Mouse (Mus musculus) embryonic facial prominence, embryonic 14.5 days (tissue): ENCODE results near the gene Sufu. TPM values are rescaled to one million over a fixed set of nuclear protein-coding genes. Genes with fewer than 3 reads are reported as not detected.

Source experiments
- ATAC-seq: fragments of 200-750 bp; cut with Nextera tagmentation; 2 replicates; pipeline ENCODE4 v1.8.0; 2017; ENCODE audit warnings: low read depth, moderate number of reproducible peaks, moderate TSS enrichment
- DNase-seq: peaks from one replicate; pipeline ENCODE4 v3.0.0-alpha.2; 2015; ENCODE audit warnings: low spot score
- H3K27ac ChIP-seq: fragments of 300-500 bp; sonication (generic); replicated peaks from 2 replicates; pipeline ENCODE4 v1.5.1; 2014; ENCODE audit warnings: low read depth, mild to moderate bottlenecking, low read length, moderate library complexity
- H3K27me3 ChIP-seq: fragments of 300-500 bp; sonication (generic); replicated peaks from 2 replicates; pipeline ENCODE4 v1.6.1; 2014; ENCODE audit warnings: low read length; ENCODE audit not compliant: control insufficient read depth, insufficient read depth
- H3K36me3 ChIP-seq: fragments of 300-500 bp; sonication (generic); 2 replicates; pipeline ENCODE4 v1.6.1; 2014; ENCODE audit warnings: low read length, mixed read lengths; ENCODE audit not compliant: control insufficient read depth, insufficient read depth
- H3K4me1 ChIP-seq: fragments of 300-500 bp; sonication (generic); 2 replicates; pipeline ENCODE4 v1.6.1; 2014; ENCODE audit warnings: antibody characterized with exemption, low read length; ENCODE audit not compliant: control insufficient read depth, insufficient read depth
- H3K4me2 ChIP-seq: fragments of 300-500 bp; sonication (generic); 2 replicates; pipeline ENCODE4 v1.6.1; 2014; ENCODE audit warnings: low read depth, mild to moderate bottlenecking, low read length, moderate library complexity, mixed read lengths
- H3K4me3 ChIP-seq: fragments of 300-500 bp; sonication (generic); 2 replicates; pipeline ENCODE4 v1.5.1; 2014; ENCODE audit warnings: low read depth, mild to moderate bottlenecking, low read length
- H3K9ac ChIP-seq: fragments of 300-500 bp; sonication (generic); 2 replicates; pipeline ENCODE4 v1.6.1; 2014; ENCODE audit warnings: low read depth, mild to moderate bottlenecking, low read length, moderate library complexity, mixed read lengths
- H3K9me3 ChIP-seq: fragments of 300-500 bp; sonication (generic); 2 replicates; pipeline ENCODE4 v1.6.1; 2016; ENCODE audit warnings: low read length; ENCODE audit not compliant: control insufficient read depth
- WGBS: fragments of 180-500 bp; shearing (Covaris S2); extraction: QIAGEN DNeasy Blood & Tissue Kit; methylation state at CpG from one replicate; pipeline ENCODE4 v1.1.7; 2014; 5-methylcytosine and 5-hydroxymethylcytosine counted together
- polyA plus RNA-seq: library from polyadenylated mRNA; unstranded; fragments of >200 nt; fragmentation: Nextera tagmentation; extraction: Ambion mirVana; gene quantifications from 2 replicates; pipeline ENCODE4 v1.2.1, GENCODE M21; 2014

Sufu gene
- polyA plus RNA-seq, 1 experiment from 2014 or later, result 34.3 TPM

DNA sequence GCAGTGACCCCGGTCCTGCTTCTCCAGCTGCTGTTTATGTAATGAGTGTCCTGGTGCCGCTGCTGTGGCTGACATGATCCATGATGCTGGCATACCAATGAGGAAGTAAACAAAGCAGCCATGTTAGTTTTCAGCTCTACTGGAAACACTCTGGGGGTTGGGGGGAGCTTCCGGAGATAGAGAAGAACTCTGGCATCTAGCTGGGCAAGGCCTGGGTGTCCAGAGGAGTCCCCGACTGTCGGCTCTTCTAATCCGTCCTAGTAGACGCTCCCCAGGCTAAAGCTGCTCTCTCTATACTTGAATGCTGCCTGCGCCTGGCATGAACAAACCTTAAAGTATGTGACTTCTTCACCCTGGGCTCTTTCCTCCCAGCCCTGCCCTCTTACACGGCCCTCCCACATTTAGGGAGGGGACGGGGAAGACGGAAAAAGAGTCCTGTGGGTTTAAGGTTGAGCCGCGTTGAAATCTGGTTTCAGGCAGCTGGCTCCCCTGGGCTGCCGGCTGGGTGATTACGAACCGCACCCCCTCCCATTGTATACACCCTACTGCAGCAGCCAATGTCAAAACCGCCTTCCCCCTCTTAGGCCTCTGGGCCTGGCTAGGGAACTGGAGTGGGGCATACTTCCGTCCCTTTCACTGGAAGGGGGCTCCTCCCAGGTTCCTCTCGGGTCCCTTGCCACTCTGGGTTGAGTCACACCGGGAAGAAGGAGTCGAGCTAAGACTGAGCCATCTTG, 106.8 kb downstream of the Sufu start:
- peak; percentile 48 for ATAC-seq
- H3K27me3 ChIP-seq, result no peaks in the 10 kb centered on the region
- peaks cover 35% of the 10 kb centered on the region for H3K36me3 ChIP-seq
- H3K9ac ChIP-seq, result peak overlapping the region; percentile 81
- peak; percentile 95 for DNase-seq
- no peaks in the 10 kb centered on the region for H3K9me3 ChIP-seq
- peak overlapping the region; percentile 68 for H3K4me3 ChIP-seq
- peak overlapping the region; percentile 97 for H3K4me2 ChIP-seq
- peak overlapping the region; percentile 99 for H3K27ac ChIP-seq
- WGBS, result 1% methylated on average over 21 of the region's 21 CpGs
- H3K4me1 ChIP-seq, result peaks cover 37% of the 10 kb centered on the region

DNA sequence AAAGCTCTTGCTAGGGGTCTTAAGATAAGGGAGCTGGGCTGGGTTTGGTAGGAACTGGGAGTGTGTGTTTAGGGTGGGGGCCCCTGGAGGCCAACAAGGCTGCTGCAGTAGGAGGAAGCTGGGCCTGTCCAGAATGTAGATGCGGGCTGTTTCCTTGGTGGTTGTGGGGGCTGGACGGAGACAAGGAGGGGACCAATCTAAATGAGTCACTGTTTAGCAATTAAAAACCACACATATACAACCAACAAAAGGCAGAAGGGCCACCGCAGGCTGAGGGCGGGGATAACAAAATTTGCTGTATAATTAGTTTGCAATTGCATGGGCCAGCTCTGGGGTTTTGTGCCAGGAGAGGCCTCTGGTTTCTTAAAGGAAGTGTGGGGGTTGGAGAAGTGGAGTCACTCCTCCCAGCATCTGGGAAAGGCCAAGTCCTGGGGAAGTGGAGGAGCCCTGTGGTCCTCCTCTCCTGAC, 107.4 kb downstream of the Sufu start:
- peaks cover 37% of the 10 kb centered on the region for H3K4me1 ChIP-seq
- no peaks in the 10 kb centered on the region for H3K9me3 ChIP-seq
- no peaks in the 10 kb centered on the region for H3K27me3 ChIP-seq
- peak; percentile 86 for DNase-seq
- H3K4me3 ChIP-seq, result peak overlapping the region; percentile 68
- H3K4me2 ChIP-seq, result peak overlapping the region; percentile 97
- H3K9ac ChIP-seq, result peak overlapping the region; percentile 81
- WGBS, result 6% methylated on average over 4 of the region's 4 CpGs
- peaks cover 41% of the 10 kb centered on the region for H3K36me3 ChIP-seq
- H3K27ac ChIP-seq, result peak overlapping the region; percentile 99
- peak; percentile 1 for ATAC-seq

DNA sequence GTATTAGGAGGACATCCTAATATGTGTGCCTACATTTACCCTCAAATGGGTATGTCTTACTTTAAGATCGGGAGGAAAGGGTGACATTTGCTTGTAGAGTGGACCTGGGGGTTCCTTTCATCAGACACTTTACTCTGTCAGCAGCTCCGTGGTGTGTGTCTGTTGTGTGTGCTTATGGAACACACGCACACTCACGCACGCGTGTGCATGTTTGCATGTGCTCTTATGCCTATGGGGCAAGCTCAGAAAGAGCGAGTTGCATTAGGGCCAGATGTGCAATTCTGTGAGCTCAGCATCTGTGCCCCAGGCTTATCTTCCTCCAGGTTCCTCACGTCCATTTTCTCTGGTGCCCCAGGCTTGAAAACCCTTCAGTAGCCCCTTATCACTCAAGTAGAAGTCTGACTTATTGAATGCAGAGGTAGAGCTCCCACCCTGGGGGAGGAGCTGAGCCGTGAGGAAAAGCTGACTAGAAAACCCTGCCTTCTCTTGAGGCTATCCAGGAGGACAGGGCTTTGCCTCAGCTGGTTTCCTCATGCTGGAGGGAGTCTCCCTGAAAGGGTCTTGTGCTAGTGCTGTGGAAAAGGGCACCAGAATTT, 108.2 kb downstream of the Sufu start:
- peak overlapping the region; percentile 99 for H3K27ac ChIP-seq
- peaks cover 37% of the 10 kb centered on the region for H3K4me1 ChIP-seq
- peak overlapping the region; percentile 97 for H3K4me2 ChIP-seq
- peaks cover 48% of the 10 kb centered on the region for H3K36me3 ChIP-seq
- no peak for ATAC-seq
- no peaks in the 10 kb centered on the region for H3K27me3 ChIP-seq
- H3K4me3 ChIP-seq, result peak overlapping the region; percentile 68
- peak overlapping the region; percentile 81 for H3K9ac ChIP-seq
- 45% methylated on average over 9 of the region's 9 CpGs for WGBS
- DNase-seq, result no peak
- no peaks in the 10 kb centered on the region for H3K9me3 ChIP-seq

DNA sequence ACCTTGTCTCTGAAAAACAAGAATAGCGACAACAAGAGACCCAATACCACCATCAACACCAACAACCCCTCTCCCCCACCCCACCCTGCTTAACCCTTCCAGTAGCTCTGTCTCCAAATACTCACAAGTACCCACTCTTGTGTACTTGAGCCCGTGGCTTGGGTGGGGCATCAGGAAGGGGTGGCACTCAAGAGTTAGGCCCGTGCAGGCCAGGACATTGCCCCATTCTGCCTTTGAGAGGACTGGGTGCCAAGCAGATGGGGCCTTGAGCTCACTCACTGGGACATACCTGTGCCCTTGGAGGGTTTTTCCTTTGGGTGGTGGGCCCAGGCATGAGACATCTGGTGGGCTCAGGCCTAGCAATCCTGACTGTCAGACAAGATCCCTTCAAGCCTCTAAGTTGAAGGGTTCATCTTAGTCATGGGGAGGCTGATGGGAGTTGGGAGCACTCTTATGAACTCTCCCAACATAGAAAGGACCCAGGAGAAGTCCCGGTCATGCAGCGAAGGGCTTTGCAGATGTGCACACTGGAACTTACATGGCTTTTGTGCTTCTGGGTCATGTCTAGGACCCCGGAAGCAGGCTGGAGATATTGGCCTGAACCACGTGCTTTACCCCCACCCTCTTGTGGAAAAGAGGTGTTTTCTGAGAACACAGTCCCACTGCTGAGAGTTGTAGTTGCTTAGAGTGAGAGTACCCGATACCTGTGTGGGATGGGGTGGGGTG, 109.1 kb downstream of the Sufu start:
- Histone ChIP-seq H3K4me2 (peak overlapping the region; percentile 97), H3K36me3 (peaks cover 52% of the 10 kb centered on the region)

DNA sequence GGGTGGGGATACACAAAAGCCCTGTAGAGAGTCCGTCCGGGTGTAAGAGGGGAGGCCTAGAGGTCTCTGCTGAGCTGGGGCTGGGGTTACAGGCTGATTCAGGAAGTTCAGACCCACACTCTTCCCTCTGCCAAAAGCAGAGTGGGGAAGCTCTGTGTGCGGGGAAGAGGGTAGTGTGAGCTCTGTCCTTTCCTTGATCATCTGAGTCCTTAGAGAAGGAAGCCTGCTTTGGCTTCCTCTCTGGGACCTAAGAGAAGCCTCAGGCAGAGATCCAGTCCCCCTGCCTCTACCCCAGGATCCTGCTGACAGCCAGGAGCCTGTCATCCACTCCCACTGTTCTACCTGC, 109.6 kb downstream of the Sufu start:
- peak overlapping the region; percentile 97 for H3K4me2 ChIP-seq
- DNase-seq, result no peak
- 55% methylated on average over 3 of the region's 3 CpGs for WGBS
- H3K36me3 ChIP-seq, result peaks cover 55% of the 10 kb centered on the region
- ATAC-seq, result no peak
- H3K27ac ChIP-seq, result no peak overlapping the region
- H3K9me3 ChIP-seq, result no peaks in the 10 kb centered on the region
- H3K27me3 ChIP-seq, result no peaks in the 10 kb centered on the region
- H3K4me3 ChIP-seq, result peak overlapping the region; percentile 1; the same call in 1 of the 2 replicates
- peaks cover 37% of the 10 kb centered on the region for H3K4me1 ChIP-seq
- H3K9ac ChIP-seq, result peak overlapping the region; percentile 2; the same call in 1 of the 2 replicates

More for the DNA sequence above, 109.1 kb downstream of the Sufu start:
- no peaks in the 10 kb centered on the region for H3K9me3 ChIP-seq
- peak overlapping the region; percentile 68 for H3K4me3 ChIP-seq
- H3K27me3 ChIP-seq, result no peaks in the 10 kb centered on the region
- 80% methylated on average over 8 of the region's 8 CpGs for WGBS
- ATAC-seq, result no peak
- peak overlapping the region; percentile 2 for H3K9ac ChIP-seq
- no peak for DNase-seq
- peaks cover 37% of the 10 kb centered on the region for H3K4me1 ChIP-seq
- peak overlapping the region; percentile 99; the same call in 1 of the 2 replicates for H3K27ac ChIP-seq

DNA sequence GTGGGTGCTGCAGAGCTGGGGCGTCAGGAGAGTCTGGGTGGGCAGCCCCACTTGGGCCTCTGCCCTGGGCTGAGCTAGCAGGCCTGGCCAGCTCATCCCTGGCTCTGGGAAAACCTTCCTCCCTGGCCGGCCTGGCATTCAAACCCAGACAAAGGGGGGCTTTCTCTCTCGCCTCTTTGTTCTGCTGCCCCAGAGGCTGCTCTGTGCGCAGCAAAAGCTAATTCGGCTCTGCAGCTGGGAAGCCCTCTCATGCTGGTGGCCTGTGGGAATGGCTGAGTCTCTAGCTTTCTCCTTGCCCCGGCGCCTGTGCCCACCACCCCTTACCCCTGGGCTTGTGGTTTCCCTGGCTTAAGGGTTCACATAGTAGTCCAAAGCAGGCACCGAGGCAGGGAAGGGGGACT, 110.5 kb downstream of the Sufu start:
- no peaks in the 10 kb centered on the region for H3K27me3 ChIP-seq
- no peaks in the 10 kb centered on the region for H3K9me3 ChIP-seq
- peak overlapping the region; percentile 52 for H3K27ac ChIP-seq
- H3K4me1 ChIP-seq, result peaks cover 37% of the 10 kb centered on the region
- DNase-seq, result no peak
- WGBS, result 53% methylated on average over 6 of the region's 8 CpGs
- 0 out of 2 replicates have a peak overlapping the region, but pooled peaks have one; percentile 97 for H3K4me2 ChIP-seq
- ATAC-seq, result no peak
- peak overlapping the region; percentile 49 for H3K9ac ChIP-seq
- peaks cover 64% of the 10 kb centered on the region for H3K36me3 ChIP-seq
- H3K4me3 ChIP-seq, result no peak overlapping the region

DNA sequence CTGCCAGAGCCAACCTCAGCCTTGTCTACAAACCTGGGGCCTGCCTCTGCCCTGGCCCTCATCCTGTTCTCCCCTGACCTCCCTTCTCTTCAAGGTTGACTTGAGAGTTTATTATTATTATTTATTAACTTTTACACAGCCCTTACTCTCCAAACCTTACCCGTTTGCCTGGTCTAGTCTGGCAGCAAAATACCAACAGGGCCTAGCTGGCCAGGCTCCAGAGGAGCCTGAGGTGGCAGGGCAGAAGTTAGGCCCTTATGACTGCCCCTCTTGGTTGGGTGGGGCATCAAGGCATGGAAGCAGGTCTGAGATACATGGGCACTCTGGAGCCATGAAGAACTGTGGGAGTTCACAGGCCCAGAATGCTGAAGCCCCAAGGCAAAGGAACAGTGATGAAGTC, 111.1 kb downstream of the Sufu start:
- DNase-seq (no peak), ATAC-seq (no peak)
- Histone ChIP-seq H3K27me3 (no peaks in the 10 kb centered on the region), H3K9ac (peak overlapping the region; percentile 49; the same call in 1 of the 2 replicates), H3K36me3 (peaks cover 70% of the 10 kb centered on the region), H3K27ac (no peak overlapping the region), H3K4me2 (no peak overlapping the region), H3K4me1 (peaks cover 37% of the 10 kb centered on the region), H3K4me3 (no peak overlapping the region), H3K9me3 (no peaks in the 10 kb centered on the region)
- 81% methylated on average over 1 of the region's 1 CpGs for WGBS

DNA sequence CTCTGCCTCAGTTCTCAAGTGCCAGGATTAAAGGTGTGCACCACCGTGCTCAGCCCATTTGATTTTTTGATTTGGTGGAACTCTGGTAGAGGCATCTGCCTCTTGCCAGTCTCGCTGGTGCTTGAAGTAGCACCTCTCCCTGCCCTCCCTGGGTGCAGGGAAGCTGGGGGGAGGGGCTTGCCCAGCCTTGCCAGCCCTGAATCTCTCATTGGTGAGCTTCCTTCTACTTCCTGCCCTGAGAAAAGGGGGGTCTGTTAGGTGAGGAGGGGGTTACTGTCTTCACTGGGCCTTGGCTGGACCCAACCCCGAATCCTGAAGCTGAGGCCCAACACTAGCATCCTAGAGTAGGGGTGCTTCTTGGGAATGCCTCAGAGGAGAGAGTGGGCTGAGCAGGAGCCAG, 112.0 kb downstream of the Sufu start:
- Histone ChIP-seq H3K4me2 (no peak overlapping the region), H3K27me3 (no peaks in the 10 kb centered on the region), H3K4me3 (no peak overlapping the region), H3K9ac (0 out of 2 replicates have a peak overlapping the region, but pooled peaks have one; percentile 5), H3K27ac (no peak overlapping the region), H3K36me3 (peaks cover 79% of the 10 kb centered on the region), H3K9me3 (no peaks in the 10 kb centered on the region), H3K4me1 (peaks cover 37% of the 10 kb centered on the region)
- ATAC-seq, result no peak
- WGBS, result 67% methylated on average over 3 of the region's 3 CpGs
- DNase-seq, result no peak
